Mouse (Mus musculus) liver, embryonic 11.5 days (tissue): ENCODE measurements around the gene Phf20. TPM values are rescaled to one million over a fixed set of nuclear protein-coding genes. Genes with fewer than 3 reads are reported as not detected.
"Not testable (repeated sequence)": the region's sequence is repeated elsewhere in the genome, so short reads cannot be mapped to it uniquely, and the experiment has no call there.

Experiments
- ATAC-seq: fragments of 200-750 bp; cut with Nextera tagmentation; replicated peaks from 2 replicates; pipeline ENCODE4 v1.8.0; 2017; ENCODE audit warnings: moderate number of reproducible peaks, mild to moderate bottlenecking, moderate TSS enrichment, moderate library complexity; ENCODE audit not compliant: low FRiP score
- DNase-seq: peaks from one replicate; pipeline ENCODE4 v3.0.0-alpha.2; 2017; ENCODE audit warnings: low spot score
- H3K27ac ChIP-seq: fragments of 300-500 bp; sonication (generic); 2 replicates; pipeline ENCODE4 v1.5.1; 2014; ENCODE audit warnings: mild to moderate bottlenecking, low read depth, low read length, control low read depth
- H3K27me3 ChIP-seq: fragments of 300-500 bp; sonication (generic); replicated peaks from 2 replicates; pipeline ENCODE4 v1.6.1; 2014; ENCODE audit warnings: low read length, mixed read lengths; ENCODE audit not compliant: control insufficient read depth, insufficient read depth
- H3K36me3 ChIP-seq: fragments of 300-500 bp; sonication (generic); 2 replicates; pipeline ENCODE4 v1.6.1; 2014; ENCODE audit warnings: mild to moderate bottlenecking, low read length, moderate library complexity, mixed read lengths; ENCODE audit not compliant: control insufficient read depth, insufficient read depth
- H3K4me1 ChIP-seq: fragments of 300-500 bp; sonication (generic); replicated peaks from 2 replicates; pipeline ENCODE4 v1.6.1; 2014; ENCODE audit warnings: low read length, mixed read lengths; ENCODE audit not compliant: control insufficient read depth, insufficient read depth
- H3K4me2 ChIP-seq: fragments of 300-500 bp; sonication (generic); 2 replicates; pipeline ENCODE4 v1.6.1; 2014; ENCODE audit warnings: mild to moderate bottlenecking, control low read depth, moderate library complexity
- H3K4me3 ChIP-seq: fragments of 300-500 bp; sonication (generic); 2 replicates; pipeline ENCODE4 v1.5.1; 2014; ENCODE audit warnings: low read depth, low read length, control low read depth
- H3K9ac ChIP-seq: fragments of 300-500 bp; sonication (generic); 2 replicates; pipeline ENCODE4 v1.6.1; 2014; ENCODE audit warnings: low read depth, low read length, control low read depth
- H3K9me3 ChIP-seq: fragments of 300-500 bp; sonication (generic); 2 replicates; pipeline ENCODE4 v1.6.1; 2016; ENCODE audit warnings: low read length, inconsistent platforms, mixed read lengths; ENCODE audit not compliant: control insufficient read depth
- WGBS: fragments of 180-500 bp; shearing (Covaris S2); extraction: QIAGEN DNeasy Blood & Tissue Kit; methylation state at CpG from one replicate; pipeline ENCODE4 v1.1.7; 2014; 5-methylcytosine and 5-hydroxymethylcytosine counted together
- polyA plus RNA-seq: library from polyadenylated mRNA; unstranded; fragments of >200 nt; fragmentation: Nextera tagmentation; extraction: Ambion mirVana; gene quantifications from 2 replicates; pipeline ENCODE4 v1.2.1, GENCODE M21; 2014

The Phf20 gene
- polyA plus RNA-seq, 1 experiment from 2014 or later = 42.9 TPM

GRCm38 (mm10) chr2:156179796-156180093 lies 16.5 kb upstream of the Phf20 start:
- under 1% methylated on average over 41 of the region's 41 CpGs for WGBS
- Histone ChIP-seq H3K27me3 (no peaks in the 10 kb centered on the region), H3K4me3 (peak overlapping the region; percentile 100), H3K36me3 (peaks cover 8% of the 10 kb centered on the region), H3K9ac (peak overlapping the region; percentile 100), H3K4me1 (peaks cover 19% of the 10 kb centered on the region), H3K27ac (peak overlapping the region; percentile 97), H3K9me3 (no peaks in the 10 kb centered on the region), H3K4me2 (peak overlapping the region; percentile 10; the same call in 1 of the 2 replicates)
- DNase-seq (no peak), ATAC-seq (0 out of 2 replicates have a peak, but pooled peaks have one; percentile 13)

GRCm38 (mm10) chr2:156180094-156180821 lies 16.0 kb upstream of the Phf20 start, which contains the start of gene Rbm39:
TSS of gene Rbm39 (minus strand) at chr2:156180238.
- Histone ChIP-seq H3K4me3 (peak within 1 kb of the TSS; percentile 100), H3K9ac (peak within 1 kb of the TSS; percentile 100), H3K9me3 (no peaks in the 10 kb centered on the region), H3K36me3 (peaks cover 8% of the 10 kb centered on the region), H3K27me3 (no peaks in the 10 kb centered on the region), H3K4me2 (peak within 1 kb of the TSS; percentile 97), H3K27ac (peak within 1 kb of the TSS; percentile 97), H3K4me1 (peaks cover 19% of the 10 kb centered on the region)
- peak; percentile 97 for ATAC-seq
- WGBS = under 1% methylated on average over 46 of the region's 47 CpGs
- peak; percentile 100 for DNase-seq

GRCm38 (mm10) chr2:156180824-156181590 lies 15.3 kb upstream of the Phf20 start:
- Histone ChIP-seq H3K27ac (peak overlapping the region; percentile 97), H3K9me3 (no peaks in the 10 kb centered on the region), H3K4me3 (peak overlapping the region; percentile 54), H3K36me3 (peaks cover 8% of the 10 kb centered on the region), H3K9ac (peak overlapping the region; percentile 100), H3K27me3 (no peaks in the 10 kb centered on the region), H3K4me1 (peaks cover 19% of the 10 kb centered on the region), H3K4me2 (peak overlapping the region; percentile 67)
- WGBS = 15% methylated on average over 8 of the region's 8 CpGs
- ATAC-seq = no peak
- no peak for DNase-seq

- H3K27me3 ChIP-seq = no peaks in the 10 kb centered on the region
- H3K9me3 ChIP-seq = no peaks in the 10 kb centered on the region
- H3K4me1 ChIP-seq = peaks cover 17% of the 10 kb centered on the region
- ATAC-seq (no peak), DNase-seq (no peak)
- H3K9ac ChIP-seq = no peak overlapping the region; the same call in 1 of the 2 replicates
- WGBS = 78% methylated on average over 2 of the region's 2 CpGs
- peak overlapping the region; percentile 97; the same call in 1 of the 2 replicates for H3K27ac ChIP-seq
- H3K36me3 ChIP-seq = peaks cover 8% of the 10 kb centered on the region
- peak overlapping the region; percentile 54; the same call in 1 of the 2 replicates for H3K4me3 ChIP-seq
- H3K4me2 ChIP-seq = peak overlapping the region; percentile 67
Observed at GRCm38 (mm10) chr2:156181592-156181991, 14.7 kb upstream of the Phf20 start.

- not testable (repeated sequence) for H3K36me3 ChIP-seq, H3K4me3 ChIP-seq, ATAC-seq, H3K27me3 ChIP-seq, H3K4me1 ChIP-seq, H3K9me3 ChIP-seq, H3K9ac ChIP-seq, H3K27ac ChIP-seq, H3K4me2 ChIP-seq, DNase-seq
- WGBS = 61% methylated on average over 7 of the region's 7 CpGs
Observed at GRCm38 (mm10) chr2:156189241-156189640, 7.0 kb upstream of the Phf20 start.

- no peak for DNase-seq
- peak overlapping the region; percentile 38 for H3K4me2 ChIP-seq
- ATAC-seq = peak; percentile 63
Observed at GRCm38 (mm10) chr2:156190004-156190896, 6.0 kb upstream of the Phf20 start.

GRCm38 (mm10) chr2:156191540-156191939 lies 4.7 kb upstream of the Phf20 start:
- WGBS = 94% methylated on average over 2 of the region's 2 CpGs
- Histone ChIP-seq H3K4me1 (peaks cover 5% of the 10 kb centered on the region), H3K36me3 (no peaks in the 10 kb centered on the region), H3K9ac (no peak overlapping the region), H3K4me2 (no peak overlapping the region), H3K9me3 (no peaks in the 10 kb centered on the region), H3K27ac (no peak overlapping the region), H3K4me3 (no peak overlapping the region), H3K27me3 (no peaks in the 10 kb centered on the region)
- no peak for ATAC-seq
- DNase-seq = no peak

More at GRCm38 (mm10) chr2:156190004-156190896, 6.0 kb upstream of the Phf20 start:
- no peaks in the 10 kb centered on the region for H3K27me3 ChIP-seq
- no peaks in the 10 kb centered on the region; the same call in 1 of the 2 replicates for H3K4me1 ChIP-seq
- H3K27ac ChIP-seq = no peak overlapping the region
- 46% methylated on average over 14 of the region's 14 CpGs for WGBS
- no peaks in the 10 kb centered on the region for H3K9me3 ChIP-seq
- no peak overlapping the region for H3K9ac ChIP-seq
- H3K36me3 ChIP-seq = no peaks in the 10 kb centered on the region
- no peak overlapping the region for H3K4me3 ChIP-seq

GRCm38 (mm10) chr2:156192068-156192467 lies 4.2 kb upstream of the Phf20 start:
- H3K9ac ChIP-seq = no peak overlapping the region
- no peak overlapping the region for H3K27ac ChIP-seq
- H3K36me3 ChIP-seq = no peaks in the 10 kb centered on the region
- H3K4me1 ChIP-seq = peaks cover 5% of the 10 kb centered on the region
- no peak overlapping the region for H3K4me3 ChIP-seq
- 80% methylated on average over 2 of the region's 2 CpGs for WGBS
- no peaks in the 10 kb centered on the region for H3K9me3 ChIP-seq
- ATAC-seq (no peak), DNase-seq (no peak)
- no peak overlapping the region for H3K4me2 ChIP-seq
- no peaks in the 10 kb centered on the region for H3K27me3 ChIP-seq
